Mouse (Mus musculus) frontal cortex, postnatal 36 days (tissue): Measurements from ENCODE around the gene Higd1c.
"Not testable (repeated sequence)": the region's sequence is repeated elsewhere in the genome, so short reads cannot be mapped to it uniquely, and the experiment has no call there.

Experiments
- DNase-seq, 2 experiments: peaks; one replicate each; pipeline ENCODE4 v3.0.0; 2022; ENCODE audit warnings: low spot score in 2 of 2

Higd1c gene

DNA sequence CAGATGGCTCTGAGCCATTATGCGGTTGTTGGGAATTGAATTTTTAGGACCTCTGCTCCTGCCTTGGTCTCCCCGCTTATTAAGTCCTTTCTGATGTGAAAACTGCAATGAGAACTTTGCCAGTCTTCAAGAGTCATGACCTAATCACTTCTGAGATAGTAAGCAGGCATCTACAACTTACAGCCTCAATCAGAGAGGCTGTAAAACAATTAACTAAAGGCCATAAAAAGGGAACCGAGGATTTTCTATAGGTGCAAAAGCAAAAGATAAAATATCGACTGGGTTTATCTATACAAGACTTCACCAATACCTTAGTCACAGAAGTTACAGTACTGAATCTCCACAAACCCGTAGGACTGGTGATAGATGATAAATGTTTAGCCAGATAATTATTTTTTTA is 8.5 kb upstream of the Higd1c start:
- DNase-seq = no peak

DNA sequence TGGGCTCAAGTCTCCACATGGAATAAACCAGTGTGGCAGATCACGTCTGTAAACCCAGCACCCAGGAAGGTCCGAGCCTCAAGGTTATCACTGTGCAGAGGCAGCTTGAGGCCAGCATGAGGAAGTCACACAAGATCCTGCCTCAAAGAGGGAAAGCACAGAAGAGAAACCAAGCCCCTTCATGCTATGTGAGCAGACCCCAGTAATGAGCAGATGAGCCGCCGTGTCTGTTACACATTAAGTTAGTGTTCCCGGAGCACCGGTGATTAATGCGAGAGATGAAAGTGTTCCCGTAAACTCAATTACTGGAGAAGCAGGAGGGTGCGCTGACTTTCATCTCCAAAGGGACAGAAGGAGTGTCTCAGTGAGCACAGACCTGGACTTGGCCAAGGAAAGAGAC is 1.6 kb downstream of the Higd1c start:
- DNase-seq = not testable (repeated sequence)

DNA sequence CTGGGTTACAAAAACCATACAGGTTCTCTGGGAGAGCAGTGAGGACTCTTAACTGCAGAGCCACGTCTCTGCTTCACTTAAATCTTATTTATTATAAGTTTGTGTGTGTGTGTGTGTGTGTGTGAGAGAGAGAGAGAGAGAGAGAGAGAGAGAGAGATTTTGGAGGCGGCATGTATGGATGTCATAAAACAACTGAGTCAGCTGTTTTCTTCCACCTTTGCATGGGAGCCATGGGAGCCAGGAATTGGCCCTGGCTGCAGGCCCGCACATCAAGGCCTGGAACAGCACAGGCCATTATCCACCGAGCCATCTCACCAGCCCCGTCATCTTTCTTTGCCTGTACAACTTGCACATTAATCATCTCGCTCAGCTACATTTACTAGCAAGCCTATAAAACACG is 2.8 kb downstream of the Higd1c start:
- no peak for DNase-seq

DNA sequence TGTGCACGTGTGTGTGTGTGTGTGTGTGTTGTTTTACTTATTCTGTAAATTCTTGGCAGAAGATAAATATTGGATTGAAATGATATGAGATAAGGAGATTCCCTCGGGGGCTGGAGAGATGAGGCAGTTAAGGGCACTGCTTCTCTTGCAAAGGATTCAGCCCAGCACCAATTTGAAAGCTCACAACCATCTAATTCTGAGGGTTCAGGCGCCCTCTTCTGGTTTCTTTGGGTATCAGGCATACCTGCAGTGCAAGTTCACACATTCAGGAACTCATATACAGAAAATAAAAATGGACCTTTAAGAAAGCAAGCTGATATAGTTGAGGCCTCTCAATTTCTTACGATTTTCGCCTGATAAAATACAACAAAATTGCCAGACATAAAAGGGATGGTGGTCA is 10.7 kb downstream of the Higd1c start:
- peak; percentile 62 to 87 for DNase-seq

DNA sequence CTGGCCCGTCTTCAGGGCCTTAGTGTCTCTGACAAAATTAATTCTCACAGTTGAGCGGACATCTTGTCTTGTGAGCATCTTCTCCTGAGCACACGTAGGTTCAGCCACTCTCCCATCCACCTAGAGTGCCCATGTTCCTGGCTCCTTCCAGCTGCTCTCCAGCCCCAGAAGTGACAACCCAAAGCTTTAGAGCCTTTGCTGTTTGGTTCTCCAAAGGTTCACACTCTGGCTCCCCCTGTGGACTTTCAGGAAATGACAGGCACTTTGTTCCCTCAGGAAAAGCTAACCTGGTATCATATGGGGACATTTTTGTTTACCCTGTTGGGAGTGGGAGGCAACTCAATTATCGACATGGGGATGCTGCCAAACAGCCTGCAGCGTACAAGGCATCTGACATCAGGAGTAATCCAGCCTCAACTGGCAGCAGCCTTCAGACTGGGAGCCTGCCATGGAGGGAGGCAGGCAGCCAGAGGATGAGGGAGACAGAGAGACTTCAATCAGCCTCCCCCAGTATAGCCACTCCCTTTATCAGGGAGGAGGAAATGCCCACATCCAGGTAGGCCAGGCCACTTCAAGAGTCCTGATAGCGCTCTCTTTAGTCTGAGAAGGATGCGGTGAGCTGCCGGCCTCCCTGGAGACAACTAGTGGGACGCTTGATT is 13.6 kb downstream of the Higd1c start:
- DNase-seq = peak in 1 of 2 experiments; percentile 24

DNA sequence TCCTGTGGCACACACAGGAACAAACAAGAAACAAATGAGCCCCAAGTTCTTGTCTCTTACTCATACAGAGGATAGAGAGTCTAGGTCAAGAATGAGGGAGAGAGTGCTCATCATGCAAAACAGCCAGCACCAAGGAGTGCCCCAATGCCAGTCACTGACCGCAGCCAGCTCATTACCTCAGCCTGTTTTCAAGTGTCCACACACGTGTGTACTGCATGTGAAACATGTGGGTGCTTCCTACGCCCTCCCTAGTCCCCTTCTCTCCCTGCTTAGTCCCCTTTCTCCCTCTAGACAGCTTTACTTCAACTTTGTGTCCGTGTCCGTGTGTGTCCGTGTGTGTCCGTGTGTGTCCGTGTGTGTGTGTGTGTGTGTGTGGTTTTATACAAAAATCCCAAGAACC is 15.3 kb downstream of the Higd1c start:
- DNase-seq = no peak

DNA sequence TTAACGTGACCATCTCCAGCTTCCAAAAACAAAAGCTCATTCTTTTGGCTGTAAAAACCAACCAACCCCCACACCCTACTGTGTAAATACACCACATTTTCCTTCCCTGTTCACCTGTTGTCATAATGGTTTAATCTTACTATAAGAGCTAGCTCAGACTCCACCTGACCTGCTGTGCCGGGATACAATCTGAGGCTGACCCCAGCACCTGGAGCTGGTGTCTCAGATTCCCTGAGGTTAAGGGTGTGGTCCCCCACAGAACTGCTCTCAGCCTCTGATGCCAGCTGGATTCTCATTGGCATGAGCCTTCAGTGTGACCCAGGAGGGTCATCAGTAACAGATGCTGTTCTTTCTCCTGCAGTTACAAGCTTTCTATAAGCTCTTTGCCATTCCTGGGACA is 15.8 kb downstream of the Higd1c start:
- DNase-seq = no peak

DNA sequence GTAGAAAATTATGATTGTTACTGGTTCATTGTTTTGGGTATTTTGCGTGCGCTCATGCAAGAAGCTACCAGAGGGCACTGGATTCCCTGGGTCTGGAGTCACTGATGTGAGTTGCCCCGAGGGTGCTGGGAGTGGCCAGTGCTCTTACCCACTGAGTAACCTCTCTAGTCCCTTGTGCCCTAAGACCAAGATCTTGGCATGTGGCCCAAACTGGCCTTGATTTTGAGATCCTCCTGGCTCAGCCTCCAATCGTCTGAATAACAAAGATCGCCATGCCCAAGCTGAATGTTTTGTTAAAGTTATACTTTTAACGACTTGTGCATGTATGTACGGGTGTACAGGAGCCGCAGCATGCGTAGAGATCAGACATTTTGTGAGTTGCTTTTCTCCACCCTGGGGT is 21.4 kb downstream of the Higd1c start:
- DNase-seq = no peak

DNA sequence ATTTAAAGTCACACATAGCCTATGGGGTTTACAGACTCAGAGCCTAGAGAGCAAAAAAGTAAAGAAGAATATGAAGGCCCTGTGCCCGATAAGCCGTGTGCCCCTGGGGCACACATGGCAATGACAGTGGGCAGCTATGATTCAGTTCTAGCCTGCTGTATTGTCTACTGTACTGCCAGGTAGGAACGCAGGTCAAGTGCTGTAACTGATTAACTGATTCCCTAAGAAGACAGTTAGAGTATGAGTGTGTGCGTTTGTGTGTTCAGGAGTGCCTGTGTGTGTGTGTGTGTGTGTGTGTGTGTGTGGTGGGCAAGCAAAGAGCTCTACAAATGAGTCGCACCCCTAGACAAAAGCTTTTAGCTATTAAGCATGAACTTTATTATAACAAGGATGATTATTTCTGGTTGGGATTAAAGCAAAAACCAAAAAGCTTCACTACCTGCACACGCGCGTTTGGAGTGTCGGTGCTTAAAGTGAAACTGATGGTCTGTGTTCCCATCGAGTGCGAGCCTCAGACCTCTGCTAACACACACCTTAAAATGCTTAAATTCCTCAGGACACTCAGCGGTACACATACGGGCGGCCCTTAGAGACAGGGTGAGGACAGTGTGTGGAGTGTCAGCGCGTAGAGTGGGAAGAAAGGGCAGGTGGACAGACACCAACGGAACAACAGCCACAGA is 23.3 kb downstream of the Higd1c start:
- no peak for DNase-seq

DNA sequence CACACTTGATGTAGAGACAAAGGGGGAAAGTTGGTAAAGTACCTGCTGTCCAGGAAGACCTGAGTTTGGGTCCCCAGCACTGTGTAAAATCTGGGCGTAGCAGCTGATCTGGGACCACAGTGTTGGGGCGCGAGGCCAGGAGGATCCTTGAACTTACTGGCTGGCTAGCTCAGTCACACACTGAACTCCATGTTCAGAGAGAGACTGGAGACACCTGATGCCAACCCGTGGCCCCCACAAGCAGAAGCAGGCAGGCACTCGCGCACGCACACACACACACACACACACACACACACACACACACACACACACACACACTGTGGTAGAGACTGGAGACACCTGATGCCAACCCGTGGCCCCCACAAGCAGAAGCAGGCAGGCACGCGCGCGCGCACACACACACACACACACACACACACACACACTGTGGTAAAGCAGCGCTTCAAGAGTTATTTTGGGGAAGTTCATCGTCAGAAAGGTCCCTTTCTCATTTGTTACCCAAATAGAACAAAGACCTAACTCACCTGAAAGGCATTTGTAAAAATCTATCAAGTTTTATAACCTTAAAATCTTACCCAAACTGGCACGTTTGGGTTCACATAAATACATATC is 24.0 kb downstream of the Higd1c start:
- no peak for DNase-seq

DNA sequence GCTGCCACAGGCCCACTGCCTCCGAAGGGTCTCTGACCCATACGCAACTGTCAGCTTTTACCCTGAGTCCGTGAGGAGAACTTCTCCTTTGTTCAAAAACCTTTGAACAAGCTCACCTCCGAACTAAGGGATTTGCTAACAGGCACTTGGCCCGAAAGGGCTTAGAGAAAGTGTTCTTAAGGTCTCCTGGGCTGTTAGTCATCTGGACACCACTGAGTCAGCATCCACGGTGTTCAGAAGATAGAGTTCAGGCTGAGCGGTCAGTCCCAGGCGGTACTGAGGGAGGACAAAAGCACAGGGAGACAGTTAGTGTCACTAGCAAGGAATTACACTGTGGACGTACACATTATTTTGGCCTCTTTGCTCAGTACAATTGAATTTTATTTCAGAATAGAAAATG is 24.5 kb downstream of the Higd1c start:
- DNase-seq = no peak

DNA sequence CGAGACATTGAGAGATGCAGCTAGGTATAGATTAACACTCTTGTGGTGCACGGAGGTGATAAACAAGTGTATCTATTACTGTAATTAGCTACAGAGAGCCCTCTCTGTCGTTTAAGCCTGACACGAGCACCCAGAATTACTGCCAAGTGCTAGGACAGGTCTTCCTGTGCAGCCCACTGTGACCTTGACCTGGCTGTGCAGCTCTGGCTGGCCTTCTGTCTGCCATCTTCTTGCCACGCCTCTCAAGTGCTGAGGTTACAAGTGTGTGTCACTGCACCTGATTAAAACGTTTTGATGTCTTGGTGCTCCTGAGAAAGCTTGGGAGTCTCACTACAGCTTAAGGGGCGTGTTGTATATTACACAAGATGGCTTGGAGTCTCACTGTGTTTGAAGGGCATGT is 26.7 kb downstream of the Higd1c start:
- no peak for DNase-seq

DNA sequence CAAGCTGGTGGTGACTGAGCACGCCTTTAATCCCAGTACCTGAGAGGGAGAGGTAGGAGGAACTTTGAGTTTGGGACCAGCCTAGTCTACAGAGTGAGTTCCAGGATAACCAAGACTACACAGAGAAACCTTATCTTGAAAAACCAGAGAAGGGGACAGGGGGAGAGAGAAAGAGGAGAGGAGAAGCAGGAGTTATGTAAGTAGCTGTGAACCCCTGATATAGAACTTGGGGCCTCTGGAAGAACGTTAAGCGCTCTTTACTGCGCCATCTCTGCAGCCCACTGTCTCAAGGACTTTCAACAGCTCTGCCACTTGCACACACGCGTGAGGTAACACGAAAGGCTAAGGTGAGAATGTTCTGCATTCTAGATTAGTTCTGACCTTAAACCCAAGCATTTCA is 27.3 kb downstream of the Higd1c start:
- DNase-seq = no peak

DNA sequence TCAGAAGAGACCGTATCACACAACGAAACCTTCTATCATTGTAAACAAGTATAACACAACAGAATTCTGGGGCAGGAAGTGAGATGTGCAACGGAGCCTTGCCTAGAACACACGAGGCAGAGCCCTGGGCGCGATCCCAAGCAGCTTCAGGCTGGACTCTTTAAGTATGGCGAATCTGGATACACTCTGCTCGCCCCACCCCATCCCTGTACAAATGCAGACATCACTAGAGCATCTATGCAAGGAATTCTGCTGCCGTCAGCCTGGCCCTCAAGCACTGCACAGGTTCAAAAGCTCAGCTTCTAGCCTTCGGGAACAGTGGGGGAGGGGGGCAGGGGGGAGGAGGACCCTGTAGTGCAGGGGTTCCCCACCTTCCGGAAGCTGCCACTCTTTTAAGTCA is 28.7 kb downstream of the Higd1c start:
- no peak for DNase-seq

DNA sequence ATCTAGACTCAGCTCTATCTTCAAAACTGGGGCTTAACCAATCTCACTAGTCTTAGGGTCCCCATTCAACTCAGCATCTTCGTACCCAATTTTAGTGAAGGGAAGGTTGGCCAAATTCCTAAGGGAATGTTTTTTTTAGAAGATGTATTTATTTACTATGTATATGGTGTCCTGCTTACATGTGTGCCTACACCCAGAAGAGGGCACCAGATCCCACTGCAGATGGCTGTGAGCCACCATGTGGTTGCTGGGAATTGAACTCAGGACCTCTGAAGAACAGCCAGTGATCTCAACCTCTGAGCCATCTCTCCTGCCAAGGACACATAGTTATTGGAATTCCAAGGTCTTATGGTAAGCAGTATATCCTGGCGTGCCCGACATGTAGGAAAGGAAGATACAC is 31.2 kb downstream of the Higd1c start:
- no peak for DNase-seq

DNA sequence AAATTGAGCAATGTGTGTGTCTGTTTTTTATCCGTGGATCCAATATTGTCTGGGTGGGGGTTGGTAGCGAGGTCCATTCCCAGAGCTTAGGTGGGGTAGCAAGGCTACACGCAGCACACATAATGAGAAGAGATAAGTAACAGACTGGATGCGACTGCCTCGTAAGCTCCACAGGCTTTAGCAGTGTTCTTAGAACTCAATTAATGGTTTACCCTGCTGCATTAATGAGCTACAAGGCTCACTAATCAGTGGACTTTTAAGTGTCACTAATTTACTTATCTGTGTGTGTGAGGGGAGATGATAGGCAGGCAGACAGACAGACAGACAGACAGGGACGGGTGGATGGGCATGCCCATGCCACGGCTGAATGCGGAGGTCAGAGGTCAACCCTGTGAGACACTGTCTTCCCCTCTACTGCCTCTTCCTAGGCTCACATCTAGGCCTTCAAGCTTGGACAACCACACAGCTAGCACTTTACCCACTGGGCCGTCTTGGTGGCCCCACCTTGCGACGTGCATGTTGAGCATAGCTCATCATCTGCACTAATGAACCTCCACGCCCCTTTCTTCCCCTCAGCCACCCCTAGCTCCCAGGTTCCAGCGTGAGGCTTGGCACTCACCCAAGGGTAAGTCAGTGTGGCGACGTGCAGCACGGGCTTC is 36.4 kb downstream of the Higd1c start:
- DNase-seq = no peak

DNA sequence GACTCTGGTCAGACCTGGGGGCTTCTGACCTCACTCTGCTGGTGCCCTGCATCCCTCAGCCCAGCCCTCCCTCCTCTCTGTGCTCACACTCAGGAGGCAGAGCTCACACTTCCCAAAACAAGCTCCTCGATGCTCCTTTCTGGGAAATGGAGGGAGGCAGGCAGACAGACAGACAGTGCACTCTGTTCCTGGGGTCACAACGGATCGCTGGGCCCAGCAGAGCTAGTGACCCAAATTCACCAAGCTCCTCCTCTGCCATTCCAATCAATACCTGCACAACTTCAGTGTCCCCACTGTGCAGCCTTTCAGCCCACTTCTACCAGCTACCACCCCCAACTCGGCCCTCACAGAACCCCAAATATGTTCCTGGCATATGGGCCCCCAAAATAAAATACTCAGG is 37.5 kb downstream of the Higd1c start:
- DNase-seq = no peak

DNA sequence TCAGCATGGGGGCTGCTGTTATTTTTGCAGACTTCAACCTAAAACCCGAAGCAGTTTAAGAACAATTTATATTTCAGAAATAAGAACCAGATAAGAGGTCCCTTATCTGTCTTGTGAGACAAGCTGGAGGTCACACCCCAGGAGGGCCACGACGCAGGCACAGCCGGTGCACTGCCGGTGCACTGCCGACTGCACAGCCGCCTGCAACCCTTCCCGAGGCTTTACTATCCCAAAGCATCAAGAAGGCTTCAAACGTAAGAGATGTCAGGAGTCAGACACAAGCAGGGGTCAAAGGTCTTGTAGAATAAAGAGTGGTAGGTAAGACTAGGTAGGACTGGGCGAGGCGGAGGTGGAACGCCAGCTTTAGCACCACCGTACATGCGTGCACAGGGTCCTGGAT is 38.0 kb downstream of the Higd1c start:
- no peak for DNase-seq

DNA sequence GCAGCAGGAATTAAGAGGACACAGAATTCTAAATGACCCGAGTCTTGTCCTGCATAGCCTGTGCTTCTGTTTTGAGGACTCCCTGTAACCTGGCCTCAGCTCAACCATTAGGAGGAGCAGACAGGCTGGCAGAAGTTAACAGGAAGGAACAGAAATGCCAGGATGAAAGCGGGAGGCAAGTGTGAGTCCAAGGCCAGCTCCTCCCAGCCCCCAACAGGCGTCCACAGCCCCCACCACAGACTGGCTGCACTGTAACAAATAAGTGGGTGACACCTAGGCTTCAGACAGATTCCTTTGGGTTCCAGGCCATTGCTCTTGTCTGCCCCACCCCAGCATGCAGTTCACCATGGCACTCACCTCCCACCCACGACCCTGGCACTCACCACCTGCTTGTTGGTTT is 38.5 kb downstream of the Higd1c start:
- no peak for DNase-seq

DNA sequence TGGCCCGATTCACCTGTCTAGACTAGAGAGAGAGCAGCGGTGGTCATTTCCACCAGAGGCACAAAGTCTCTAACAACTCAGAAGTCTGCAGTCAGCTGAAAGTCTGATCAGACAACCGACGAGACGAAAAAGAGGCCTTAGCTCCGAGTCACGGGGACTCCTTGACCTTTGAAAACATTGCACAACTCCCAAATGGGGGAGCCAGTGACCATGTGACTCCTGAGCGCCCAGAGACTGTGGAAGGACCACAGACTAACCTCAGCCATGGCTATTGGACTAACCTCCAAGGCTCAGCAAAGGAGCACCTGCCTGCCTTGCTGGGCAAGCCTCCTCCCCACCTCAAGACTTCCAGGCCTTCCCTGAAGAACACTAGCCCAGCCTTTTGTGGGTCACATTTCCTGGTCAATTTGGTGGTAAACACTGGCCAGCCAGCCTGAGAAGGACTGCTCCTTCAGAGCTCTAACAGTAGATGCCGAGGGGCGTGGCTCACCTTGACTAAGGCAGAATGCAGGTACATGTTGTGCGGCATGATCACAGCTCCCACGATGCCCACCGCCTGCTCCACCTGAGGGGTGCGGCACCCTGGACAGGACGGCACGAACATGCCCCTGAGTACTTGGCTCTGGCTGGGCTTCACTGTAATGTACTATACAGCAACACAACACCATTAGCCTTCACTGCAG is 39.1 kb downstream of the Higd1c start:
- DNase-seq = no peak

DNA sequence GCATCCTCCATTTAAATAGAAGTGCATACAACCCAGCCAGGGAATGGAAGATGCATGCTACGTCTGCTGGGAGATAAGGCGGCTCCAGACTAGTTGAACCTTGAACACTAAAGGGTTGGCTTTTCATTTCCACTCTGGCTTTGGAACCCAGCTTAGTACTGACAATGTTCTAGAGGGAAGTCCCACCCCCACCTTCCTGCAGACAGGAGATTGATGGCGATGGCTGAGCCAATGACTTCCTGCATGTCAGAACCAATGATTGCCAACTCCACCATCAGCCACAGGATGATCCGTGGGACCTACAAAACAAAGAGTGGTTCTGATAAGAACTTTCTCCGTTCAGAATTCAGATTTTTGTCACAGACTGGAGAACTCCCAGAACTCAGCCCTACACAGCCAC is 41.7 kb downstream of the Higd1c start:
- DNase-seq = no peak

DNA sequence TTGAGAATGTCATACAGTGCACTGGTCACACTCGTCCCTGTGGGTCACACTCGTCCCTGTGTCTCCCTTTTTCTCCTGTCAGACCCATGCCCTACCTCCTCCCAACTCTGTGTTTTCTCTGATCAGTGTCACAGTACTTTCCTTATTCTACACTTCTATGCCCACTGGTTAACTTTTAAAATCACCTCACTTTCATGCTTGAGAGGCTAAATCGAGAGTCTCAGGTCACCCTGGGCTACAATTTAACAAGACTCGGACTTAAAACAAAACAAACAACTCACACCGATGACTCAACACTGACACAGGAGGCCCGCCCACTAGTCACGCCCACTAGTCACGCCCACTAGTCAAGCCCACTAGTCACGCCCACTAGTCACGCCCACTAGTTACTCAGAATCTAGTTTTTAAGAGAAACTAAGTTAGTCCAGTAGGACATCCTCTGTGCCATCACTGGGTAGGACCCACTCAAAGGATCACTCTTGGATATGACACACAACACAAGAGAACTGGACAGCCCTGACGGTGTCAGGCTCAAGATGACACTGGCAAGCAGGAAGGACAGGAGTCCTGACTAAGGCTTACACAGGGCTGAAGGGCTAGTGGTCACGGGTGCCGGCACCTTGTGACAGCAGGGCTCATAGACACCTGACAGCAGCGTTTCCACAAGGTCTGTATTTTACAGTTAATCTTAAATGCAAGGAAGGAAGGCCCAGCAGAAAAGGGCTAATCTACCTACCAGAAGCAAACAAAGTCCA is 46.8 kb downstream of the Higd1c start:
- DNase-seq = no peak
